Mouse (Mus musculus): ENCODE results near the gene Slc15a3. TPM values are rescaled to one million over a fixed set of nuclear protein-coding genes. Genes with fewer than 3 reads are reported as not detected.

Gene Slc15a3
- total RNA-seq, 2 experiments from 2014 or later, result 3.8 TPM; not detected in 1

- ATAC-seq (replicated peaks; ENCODE audit: low FRiP score, poor library complexity, severe bottlenecking), result no peak
These were observed 21.1 kb upstream of the Slc15a3 start for GRCm38 (mm10) chr19:10818217-10818946.

DNA sequence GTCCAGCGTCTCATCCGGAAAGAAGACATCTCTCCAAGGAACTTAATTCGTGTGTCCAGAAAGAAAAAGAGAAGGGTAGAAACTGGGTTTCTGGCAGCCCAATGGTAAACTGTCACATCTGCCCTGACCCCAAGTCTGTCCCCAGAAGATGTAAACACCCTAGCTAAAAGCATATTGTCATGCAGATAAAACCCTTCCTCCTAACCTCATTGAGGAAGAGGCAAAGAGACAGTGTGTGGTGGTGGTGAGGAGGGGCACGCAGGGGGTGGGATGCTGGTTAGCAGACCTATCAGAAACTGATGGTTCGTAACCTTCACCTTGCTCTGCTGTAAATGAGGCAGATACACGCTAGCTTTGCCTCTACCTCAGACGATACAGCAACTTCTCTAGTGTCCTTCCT lies 18.2 kb upstream of the Slc15a3 start:
- no peak for ATAC-seq (replicated peaks; ENCODE audit: low FRiP score, poor library complexity, severe bottlenecking)

GRCm38 (mm10) chr19:10822534-10822933 lies 17.0 kb upstream of the Slc15a3 start:
- ATAC-seq (replicated peaks; ENCODE audit: low FRiP score, poor library complexity, severe bottlenecking), result no peak

GRCm38 (mm10) chr19:10824061-10824460 lies 15.5 kb upstream of the Slc15a3 start:
- no peak for ATAC-seq (replicated peaks; ENCODE audit: low FRiP score, poor library complexity, severe bottlenecking)

DNA sequence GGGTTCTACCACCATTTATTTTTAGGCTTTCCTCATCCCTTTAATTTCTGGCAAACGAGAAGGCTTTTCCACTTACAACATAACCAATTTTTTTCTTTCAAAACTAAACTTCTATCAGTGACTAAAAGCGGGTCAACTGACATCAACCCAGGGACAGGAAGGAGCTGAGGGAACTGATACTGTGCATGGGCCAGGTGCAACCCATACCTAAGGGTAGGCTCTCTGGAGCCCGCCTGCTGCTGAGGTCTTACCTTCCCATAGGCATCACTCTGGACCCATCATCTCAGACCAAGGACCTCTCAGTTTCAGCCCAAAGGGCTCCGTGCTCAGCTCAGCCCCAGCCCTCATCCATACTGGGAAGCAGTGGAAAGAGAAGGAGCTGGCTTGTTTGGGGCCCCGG lies 11.2 kb upstream of the Slc15a3 start:
- no peak for ATAC-seq (replicated peaks; ENCODE audit: low FRiP score, poor library complexity, severe bottlenecking)

GRCm38 (mm10) chr19:10829436-10830175 lies 9.9 kb upstream of the Slc15a3 start, which contains the start of gene Cd6:
Gene Cd6, minus strand, starts transcription at chr19:10830058.
- ATAC-seq (replicated peaks; ENCODE audit: low FRiP score, poor library complexity, severe bottlenecking), result no peak

DNA sequence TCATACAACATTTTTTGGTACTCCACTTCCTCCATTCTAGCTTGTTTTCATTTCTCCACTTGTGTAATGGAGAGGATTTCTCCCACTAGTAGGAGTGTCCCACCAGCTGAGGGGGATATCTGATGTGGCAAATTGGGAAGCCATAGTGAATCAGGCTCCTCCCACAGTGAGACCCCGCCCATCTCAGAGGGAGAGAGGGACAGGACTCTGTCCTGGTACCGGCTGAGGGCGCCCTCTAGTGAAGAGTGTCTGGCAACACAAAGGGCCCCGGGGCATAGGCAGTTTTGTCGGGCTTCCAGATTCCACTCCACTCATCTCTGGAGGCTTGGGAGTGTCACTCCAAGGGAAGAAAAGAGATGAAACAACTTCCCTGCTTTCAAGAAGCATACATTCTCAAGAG lies 8.1 kb upstream of the Slc15a3 start:
- no peak; the same call in 1 of the 2 replicates for ATAC-seq (replicated peaks; ENCODE audit: low FRiP score, poor library complexity, severe bottlenecking)

DNA sequence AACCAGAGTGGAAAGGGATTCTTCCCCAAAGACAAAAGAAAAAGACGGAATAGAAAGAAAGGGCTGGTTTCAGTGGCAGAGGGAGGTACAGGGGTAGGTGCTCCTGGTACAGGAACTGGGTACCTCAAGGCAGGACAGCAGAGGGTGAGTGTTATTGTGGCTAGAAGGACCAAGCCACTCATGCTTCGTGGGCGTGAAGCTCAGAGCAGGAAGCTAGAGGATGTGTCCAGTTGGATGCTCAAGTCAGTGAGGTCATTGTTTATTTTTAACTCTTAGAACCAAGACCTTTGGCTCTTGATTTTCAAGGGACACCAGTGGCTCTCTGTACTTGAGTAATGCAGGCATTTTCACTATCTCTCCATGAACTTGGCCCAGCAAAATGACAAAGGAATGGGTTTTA lies 7.5 kb upstream of the Slc15a3 start:
- ATAC-seq (replicated peaks; ENCODE audit: low FRiP score, poor library complexity, severe bottlenecking), result no peak

DNA sequence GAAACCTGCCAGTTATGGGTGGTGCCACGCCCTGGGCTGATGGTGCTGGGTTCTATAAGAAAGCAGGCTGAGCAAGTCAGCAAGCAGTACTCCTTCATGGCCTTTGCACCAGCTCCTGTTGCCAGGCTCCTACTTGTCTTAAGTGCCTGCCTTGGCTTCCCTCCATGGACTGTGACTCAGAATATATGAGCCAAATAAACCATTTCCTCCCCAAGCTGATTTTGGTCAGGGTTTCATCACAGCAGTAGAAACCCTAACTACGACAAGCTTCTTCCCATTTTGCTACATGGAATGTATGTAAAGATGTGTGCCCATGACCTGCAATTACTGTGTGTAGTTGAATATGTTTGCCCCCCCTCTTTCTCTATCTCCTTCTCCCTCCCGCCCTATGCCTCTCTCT lies 5.9 kb upstream of the Slc15a3 start:
- no peak for ATAC-seq (replicated peaks; ENCODE audit: low FRiP score, poor library complexity, severe bottlenecking)

GRCm38 (mm10) chr19:10835671-10836070 lies 3.9 kb upstream of the Slc15a3 start:
- no peak for ATAC-seq (replicated peaks; ENCODE audit: low FRiP score, poor library complexity, severe bottlenecking)

DNA sequence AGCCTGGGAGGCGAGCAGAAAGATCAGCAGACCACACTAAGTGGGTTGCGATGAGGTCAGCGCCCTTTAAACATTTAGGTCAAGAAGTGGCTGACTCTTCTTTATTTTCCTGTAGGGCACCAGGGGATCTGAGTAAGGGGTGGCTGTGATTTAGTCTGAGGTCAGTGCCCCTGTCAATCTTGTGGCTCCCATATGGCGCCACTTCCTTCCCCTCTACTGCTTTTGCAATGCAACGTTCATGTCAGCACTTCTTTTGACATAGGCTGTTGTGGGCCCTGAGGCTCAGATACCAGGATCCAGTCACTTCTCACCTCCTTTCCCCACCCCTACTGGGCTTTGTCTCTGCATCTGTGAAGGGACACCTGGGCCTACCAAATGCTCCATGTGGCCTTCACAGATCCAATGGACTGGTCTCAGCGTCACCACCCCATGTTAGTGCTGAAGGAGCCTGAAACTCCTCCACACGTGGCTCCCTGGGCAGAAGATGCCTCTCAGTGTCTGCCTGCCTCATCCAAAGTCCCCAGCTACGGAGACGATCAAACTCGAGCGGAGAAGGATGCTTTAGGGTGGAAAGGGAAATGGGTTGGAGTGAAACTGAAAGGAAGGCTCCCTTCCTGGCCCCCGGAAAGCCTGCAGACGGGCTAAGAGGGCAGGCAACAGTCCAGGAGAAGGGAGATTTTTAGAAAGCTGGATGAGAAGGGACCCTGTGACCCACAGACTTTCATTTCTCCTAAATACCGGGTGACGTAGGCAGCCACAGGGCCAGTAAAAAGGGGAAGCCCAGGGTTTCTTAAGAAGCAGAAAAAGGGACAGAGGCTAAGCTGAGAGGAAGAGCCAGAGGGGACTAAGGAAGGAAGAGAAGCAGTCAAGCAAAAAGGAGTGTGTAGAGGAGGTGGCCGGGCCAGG lies 2.4 kb downstream of the Slc15a3 start:
- ATAC-seq (replicated peaks; ENCODE audit: low FRiP score, poor library complexity, severe bottlenecking), result no peak

- ATAC-seq (replicated peaks; ENCODE audit: low FRiP score, poor library complexity, severe bottlenecking), result no peak
These were observed 3.4 kb downstream of the Slc15a3 start for GRCm38 (mm10) chr19:10842914-10843313.

- no peak for ATAC-seq (replicated peaks; ENCODE audit: low FRiP score, poor library complexity, severe bottlenecking)
These were observed 4.7 kb downstream of the Slc15a3 start for GRCm38 (mm10) chr19:10844206-10844605.

DNA sequence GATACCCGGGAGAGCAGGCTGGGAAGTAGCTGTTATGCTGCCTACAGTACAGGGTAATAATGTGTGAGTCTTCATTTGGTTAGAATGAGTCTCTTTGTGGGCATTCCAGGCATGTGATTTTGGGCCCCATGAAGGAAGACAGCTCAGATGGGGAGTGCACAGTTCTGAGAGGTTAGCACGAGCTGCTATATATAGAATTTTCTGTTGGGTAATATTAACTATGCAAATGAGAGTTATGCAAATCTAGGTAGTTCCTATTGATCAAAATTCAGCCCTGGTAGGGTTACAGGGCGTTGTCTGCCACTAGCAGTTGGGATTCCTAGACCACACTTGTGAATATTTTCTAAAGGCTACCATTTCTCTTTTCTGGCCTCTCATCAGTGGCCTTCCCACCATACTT lies 5.9 kb downstream of the Slc15a3 start:
- ATAC-seq (replicated peaks; ENCODE audit: low FRiP score, poor library complexity, severe bottlenecking), result no peak

- no peak for ATAC-seq (replicated peaks; ENCODE audit: low FRiP score, poor library complexity, severe bottlenecking)
These were observed 6.6 kb downstream of the Slc15a3 start for GRCm38 (mm10) chr19:10846150-10846549.

GRCm38 (mm10) chr19:10847311-10848087 lies 8.0 kb downstream of the Slc15a3 start:
- no peak for ATAC-seq (replicated peaks; ENCODE audit: low FRiP score, poor library complexity, severe bottlenecking)

GRCm38 (mm10) chr19:10855422-10855821 lies 15.9 kb downstream of the Slc15a3 start:
- no peak for ATAC-seq (replicated peaks; ENCODE audit: low FRiP score, poor library complexity, severe bottlenecking)

GRCm38 (mm10) chr19:10856520-10856919 lies 17.0 kb downstream of the Slc15a3 start:
- ATAC-seq (replicated peaks; ENCODE audit: low FRiP score, poor library complexity, severe bottlenecking), result no peak

GRCm38 (mm10) chr19:10860072-10860497 lies 20.6 kb downstream of the Slc15a3 start:
- no peak for ATAC-seq (replicated peaks; ENCODE audit: low FRiP score, poor library complexity, severe bottlenecking)
